Mouse (Mus musculus): ENCODE results near the gene Fbxw11.
"Not testable (repeated sequence)": the region's sequence is repeated elsewhere in the genome, so short reads cannot be mapped to it uniquely, and the experiment has no call there.

Fbxw11 gene

DNA sequence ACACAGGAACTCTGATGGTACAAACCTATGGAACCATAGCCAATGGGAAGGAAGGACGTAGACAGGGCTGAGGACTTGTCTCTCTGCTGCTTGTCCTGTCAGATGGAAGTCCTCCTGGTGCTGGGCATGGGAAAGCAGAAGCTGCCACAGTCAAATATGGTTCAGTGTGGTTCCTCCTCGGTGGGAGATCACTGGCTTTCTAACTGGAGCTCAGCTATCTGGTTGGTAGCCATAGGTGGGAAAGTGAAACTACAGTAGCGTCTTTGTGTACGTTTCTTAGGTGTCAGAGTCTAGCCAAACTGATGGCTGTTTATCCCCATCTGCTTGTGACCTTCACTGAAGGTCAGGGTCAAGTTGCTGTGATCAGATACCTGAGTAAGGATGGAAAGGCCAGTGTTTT, 29.0 kb downstream of the Fbxw11 start:
- no peak for DNase-seq (ENCODE audit: low read depth, low spot score)

DNA sequence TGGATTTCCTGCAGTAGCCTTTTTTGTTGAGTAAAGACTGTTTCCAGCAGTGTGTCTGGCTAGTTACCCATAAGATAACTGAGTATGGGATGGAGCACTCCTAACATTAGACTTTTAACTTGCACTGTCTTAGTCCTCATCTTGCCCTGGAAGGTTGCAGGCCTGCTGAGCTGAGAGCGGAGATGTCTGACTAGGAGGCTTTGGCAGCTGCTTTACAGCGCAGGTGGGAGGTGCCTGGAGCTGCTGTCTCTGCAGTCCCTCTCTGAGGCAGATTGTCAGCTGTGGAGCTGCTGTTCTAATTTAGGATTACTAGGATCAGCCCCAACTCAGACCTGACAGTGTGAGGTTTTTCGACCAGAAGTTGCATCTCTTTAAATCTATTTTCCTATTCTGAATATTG, 34.3 kb downstream of the Fbxw11 start:
- DNase-seq (ENCODE audit: low read depth, low spot score) = peak; percentile 90

DNA sequence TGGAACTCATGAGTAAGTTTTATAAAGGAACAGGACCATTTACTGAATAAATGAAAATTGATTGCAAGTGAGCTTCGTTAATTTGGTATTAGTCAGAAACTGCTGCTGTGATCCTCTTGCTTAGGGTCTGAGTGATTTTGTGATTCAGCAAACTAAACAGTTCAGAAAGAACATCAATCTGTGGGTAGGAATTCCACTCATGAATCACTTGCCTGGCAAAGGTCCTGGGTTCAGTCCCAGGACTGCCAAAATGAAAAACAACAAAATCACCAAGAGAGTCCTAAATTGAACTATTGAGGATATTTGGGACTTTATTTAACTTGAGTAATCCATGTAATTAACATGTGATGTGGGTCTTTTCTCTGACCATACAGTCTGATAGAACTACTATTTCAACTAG, 35.3 kb downstream of the Fbxw11 start:
- DNase-seq (ENCODE audit: low read depth, low spot score) = peak; percentile 46

DNA sequence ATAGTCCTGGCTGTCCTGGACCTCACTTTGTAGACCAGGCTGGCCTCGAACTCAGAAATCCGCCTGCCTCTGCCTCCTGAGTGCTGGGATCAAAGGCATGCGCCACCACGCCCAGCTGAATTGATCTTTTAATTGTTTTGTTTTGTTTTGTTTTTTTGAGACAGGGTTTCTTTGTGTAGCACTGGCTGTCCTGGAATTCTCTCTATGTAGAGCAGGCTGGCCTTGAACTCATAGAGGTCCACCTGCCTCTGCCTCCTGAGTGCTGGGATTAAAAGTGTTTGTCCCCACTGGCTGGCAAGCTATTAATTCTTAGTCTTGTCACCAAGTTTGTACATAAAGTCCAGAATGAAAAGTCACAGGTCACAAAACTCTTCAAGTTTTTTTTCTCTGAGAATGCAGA, 36.6 kb downstream of the Fbxw11 start:
- DNase-seq (ENCODE audit: low read depth, low spot score) = not testable (repeated sequence)

DNA sequence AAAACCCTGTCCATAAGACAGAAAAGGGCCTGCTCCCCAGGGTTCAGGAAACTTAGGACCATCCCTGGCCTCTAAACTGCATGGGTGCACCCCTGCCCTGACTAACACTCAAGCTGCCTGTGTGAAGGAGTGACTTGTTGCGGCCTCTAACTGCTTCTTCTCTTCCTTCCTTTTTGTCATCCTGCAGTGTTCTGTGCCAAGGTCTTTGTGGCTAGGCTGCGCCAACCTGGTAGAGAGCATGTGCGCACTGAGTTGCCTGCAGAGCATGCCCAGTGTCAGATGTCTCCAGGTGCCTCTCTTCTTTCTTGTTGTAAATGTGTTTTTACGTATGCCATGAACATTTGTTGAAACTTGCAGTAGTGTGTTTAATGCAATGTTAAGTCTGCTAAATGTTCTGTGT, 37.5 kb downstream of the Fbxw11 start:
- peak; percentile 85 for DNase-seq (ENCODE audit: low read depth, low spot score)

DNA sequence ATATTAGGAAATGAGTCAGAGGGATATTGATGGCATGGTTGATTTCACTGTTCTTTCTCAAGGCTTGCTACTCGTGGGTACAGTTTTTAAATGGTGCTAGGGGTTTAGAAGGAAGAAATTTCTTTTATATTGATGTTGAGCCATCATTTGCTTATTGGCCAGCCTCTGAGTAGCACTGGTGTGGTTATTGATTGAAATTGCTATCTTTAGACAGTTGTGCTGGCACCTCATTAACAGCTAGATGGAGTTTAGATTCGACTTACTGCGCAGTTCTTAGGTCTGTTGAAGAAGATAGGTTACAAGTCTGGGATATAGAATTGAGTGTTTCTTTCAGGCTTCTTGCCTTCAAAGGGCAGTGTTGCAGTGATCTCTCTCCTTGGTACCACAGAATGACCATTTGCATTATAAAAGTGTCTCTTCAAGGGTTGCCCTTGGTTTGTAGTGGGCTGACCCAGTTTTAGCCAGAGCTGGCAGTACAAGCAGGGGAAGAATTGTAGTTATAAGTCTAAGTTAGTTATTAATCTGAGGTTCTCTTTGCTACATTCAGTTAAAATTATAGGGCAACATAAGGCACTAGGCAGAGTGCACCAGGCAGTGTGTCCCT, 38.8 kb downstream of the Fbxw11 start:
- no peak for DNase-seq (ENCODE audit: low read depth, low spot score)

DNA sequence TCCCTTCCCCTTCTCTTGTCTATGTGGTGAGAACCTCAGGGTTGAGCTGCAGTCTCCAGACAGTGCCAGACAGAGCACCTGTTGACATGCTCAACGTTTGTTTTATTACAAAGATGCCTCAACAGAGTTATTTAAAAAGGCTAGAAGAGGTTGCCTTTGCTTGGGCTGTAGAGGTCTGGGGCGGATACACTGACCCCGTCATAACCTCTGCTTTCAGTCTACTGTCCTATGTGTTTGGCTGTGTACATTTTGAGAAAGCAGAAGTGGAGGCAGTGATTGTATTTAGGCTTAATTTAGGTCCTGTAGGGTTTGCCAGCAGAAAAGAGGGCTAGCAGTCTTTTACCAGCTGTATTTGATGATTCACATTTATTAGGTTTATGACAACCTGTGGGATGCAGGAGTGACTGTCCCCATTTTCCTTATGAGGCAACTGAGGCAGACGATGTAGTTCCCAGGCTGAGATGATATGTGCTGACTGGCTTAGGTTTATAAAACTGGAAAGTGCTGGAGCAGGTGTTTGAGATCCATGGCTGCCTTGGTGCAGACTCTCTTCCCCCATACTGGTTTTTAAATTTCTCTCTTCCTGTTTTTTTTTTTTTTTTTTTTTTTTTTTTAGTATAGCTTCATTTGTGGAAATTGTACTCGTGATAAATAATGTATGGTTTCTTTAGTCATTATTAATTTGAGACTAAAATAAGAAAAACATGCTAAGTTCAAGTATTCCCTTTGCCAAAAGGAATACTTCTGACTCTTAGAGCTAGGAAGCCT, 40.0 kb downstream of the Fbxw11 start:
- DNase-seq (ENCODE audit: low read depth, low spot score) = peak; percentile 24

DNA sequence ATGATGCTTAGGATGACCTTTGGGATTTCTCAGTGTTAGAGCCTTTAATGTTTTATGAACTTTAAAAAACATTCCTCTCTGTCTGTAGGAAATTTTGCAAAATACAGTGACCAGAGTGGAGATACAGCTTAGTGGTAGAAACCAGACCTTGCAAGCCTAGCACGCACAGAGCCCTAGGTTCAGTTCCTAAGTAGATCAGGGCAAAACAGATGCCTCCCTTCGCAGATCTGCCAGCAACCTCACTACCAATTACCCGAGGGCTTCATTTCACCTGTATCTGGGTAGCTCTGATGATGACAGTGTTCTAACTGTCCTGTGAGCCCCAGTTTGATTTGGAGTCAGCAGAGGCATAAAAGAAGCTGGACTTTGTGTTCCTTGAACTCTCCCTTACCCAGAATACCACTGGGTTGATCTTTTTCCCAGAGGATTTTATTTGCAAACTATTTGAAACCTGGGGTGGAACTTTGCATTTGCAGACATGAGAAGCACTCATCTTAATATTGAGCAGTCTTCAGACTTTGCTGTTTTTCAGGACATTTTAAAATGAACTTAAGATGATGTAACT, 42.2 kb downstream of the Fbxw11 start:
- DNase-seq (ENCODE audit: low read depth, low spot score) = peak; percentile 61

DNA sequence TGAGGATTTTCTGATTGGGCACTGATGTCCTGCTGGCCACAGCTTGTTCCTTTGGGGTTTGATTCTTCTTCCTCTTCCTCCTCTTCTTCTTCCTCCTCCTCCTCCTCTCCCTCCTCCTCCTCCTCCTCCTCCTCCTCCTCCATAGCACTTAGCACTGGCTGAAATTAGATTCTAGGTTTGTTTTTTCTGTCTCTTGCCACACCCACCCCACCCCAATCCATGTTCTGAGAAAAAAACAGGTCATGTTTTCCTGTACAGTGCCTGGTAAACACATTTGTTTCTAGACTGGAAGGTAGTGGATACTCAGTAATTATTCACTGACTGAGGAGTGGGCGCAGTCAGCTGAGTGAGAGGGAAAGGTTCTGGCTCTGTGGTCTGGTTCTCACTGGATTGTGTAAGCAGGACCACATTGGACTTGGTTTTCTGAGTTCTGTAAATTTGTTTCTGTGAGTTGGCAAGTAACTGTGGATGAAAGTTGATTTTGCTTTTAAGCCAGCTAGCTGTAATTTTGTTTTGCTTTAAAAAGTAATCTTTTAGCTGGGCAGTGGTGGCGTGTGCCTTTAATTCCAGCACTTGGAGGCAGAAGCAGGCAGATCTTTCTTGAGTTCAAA, 45.8 kb downstream of the Fbxw11 start:
- no peak for DNase-seq (ENCODE audit: low read depth, low spot score)

DNA sequence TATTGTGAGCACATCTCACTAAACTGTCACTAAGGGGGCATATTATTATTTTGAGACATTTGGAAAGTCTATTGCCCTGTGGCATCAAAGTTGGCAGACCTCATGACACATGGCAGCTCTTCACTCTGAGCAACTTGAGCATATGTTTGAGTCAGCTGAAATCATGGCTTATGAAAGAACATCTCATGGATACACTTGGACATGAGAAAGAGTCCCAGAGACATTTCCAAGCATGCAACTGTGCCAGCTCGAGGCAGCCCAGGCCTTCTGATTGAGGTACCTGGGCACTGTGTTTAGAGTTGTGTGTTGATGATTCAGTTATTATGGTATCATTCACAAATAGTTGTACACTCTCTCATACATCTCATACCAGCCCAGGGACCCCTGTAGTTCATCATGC, 47.0 kb downstream of the Fbxw11 start:
- peak; percentile 65 for DNase-seq (ENCODE audit: low read depth, low spot score)

DNA sequence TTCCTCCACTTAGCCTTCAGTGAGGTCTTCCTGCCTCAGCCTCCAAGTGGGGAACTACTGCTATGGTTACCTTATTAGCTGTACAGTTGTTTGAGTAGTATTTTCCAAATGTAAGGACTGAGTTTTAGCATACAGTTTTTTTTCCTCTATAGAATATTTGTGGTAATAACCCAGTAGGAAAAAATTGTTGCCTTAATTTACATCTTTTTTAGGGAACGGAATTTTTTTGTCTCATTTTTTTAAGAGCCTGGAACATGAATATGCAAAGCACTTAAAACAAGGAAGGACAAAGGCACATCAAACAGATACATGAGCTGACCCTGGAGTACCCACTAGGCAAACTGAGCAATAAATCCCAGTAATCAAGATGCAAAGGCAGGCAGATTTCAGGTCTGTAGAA, 50.3 kb downstream of the Fbxw11 start:
- no peak for DNase-seq (ENCODE audit: low read depth, low spot score)

DNA sequence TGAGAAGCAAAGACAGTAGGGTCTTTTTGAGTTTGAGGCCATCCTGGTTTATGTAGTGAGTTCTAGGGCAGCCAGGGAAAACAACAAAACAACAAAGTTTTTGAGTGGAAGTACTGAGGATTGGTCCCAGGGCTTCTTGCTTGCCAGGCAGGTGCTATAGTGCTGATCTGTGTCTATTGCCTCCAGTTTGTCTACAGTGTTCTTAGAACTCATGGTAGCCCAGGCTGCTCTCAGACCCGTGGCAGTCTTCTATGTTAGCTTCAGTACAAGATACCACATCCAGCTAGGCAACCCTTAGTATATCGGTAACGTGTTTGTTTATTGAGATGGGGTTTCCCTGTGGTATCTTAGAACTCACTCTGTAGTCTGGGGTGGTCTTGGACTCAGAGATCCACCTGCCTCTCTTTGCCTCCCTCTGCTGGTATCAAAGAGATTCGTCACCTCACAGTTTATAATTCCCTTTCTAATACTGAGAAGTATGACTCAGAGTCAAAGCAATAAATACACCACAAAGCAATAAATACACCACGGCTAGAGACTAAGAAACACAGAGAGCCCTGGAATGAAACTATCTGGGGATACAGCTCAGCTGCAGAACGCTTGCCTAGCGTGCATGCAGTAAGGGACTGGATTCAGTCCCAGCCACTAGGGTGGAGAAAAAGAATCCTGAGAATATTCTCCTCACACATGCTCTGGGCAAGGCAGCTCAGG, 51.1 kb downstream of the Fbxw11 start:
- peak; percentile 69 for DNase-seq (ENCODE audit: low read depth, low spot score)

DNA sequence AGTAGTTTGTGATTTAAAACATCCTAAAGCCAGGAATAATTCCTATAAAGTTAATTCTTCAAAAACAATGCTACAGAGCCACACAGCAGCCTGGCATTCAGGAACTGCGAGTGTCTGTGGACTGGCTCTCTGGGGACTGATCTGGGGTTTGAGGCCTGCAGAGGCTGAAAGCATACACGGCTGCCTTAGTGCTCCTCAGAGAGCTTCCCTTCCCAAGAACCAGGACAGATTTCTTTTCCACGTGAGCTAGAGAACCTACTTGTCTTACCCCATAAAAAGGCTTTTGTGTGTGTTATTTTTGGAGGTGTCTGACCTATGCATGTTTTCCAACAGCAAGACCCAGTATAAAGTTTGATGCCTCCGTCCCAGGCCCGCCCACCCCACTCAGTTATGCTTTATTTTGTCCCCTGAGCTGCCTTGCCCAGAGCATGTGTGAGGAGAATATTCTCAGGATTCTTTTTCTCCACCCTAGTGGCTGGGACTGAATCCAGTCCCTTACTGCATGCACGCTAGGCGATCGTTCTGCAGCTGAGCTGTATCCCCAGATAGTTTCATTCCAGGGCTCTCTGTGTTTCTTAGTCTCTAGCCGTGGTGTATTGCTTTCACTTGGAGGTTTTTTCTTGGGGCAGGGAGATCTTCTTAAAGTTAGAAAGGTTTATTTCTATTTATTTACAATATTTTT, 51.9 kb downstream of the Fbxw11 start:
- DNase-seq (ENCODE audit: low read depth, low spot score) = not testable (repeated sequence)

DNA sequence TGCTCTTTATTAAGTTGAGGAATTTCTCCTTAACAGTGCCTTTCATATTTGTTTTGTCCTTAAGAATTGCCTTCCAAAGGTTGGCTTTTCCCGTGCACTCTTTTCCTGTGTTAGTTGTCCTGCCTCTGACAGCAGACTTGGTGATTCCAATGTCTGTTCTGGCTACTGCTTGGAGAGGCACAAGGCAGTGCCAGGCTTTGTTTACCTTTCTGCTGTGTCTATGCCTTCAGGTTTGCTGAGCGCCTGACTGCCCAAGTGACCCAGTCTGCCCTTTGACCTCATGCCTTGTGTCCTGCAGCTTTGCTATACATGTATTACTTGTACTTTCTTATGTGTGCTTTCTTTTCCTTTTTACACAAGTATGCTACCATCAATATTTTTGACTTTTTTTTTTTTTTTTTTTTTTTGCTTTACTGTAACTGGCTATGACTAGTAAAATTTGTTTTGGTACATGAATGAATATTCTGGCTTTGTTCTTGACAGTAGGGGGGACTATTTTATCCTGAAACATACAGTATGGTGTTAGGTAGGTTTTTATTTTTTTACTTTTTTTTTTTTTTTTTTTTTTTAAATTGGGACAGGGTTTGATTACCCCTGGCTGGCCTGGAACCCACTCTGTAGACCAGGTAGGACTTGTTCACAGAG, 54.0 kb downstream of the Fbxw11 start:
- no peak for DNase-seq (ENCODE audit: low read depth, low spot score)

DNA sequence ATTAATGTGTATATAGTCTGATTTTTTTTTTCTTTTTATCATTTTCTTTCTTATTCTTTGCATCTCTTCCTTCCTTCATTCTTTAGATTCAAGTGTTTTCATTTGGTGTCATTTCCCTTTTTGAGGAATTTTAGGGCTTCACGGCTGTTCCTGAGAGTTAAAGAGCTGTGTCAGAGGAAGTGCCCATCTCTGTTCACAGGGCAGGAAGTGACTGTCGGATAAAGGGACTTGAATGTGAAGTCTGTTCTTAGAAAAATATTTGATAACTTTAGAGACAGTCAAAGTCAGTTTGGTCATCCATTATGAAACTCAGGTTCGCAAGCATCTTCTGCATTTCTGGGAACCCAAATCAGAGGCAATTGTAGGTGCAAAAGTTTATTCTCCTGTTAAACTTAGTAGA, 55.2 kb downstream of the Fbxw11 start:
- DNase-seq (ENCODE audit: low read depth, low spot score) = no peak

DNA sequence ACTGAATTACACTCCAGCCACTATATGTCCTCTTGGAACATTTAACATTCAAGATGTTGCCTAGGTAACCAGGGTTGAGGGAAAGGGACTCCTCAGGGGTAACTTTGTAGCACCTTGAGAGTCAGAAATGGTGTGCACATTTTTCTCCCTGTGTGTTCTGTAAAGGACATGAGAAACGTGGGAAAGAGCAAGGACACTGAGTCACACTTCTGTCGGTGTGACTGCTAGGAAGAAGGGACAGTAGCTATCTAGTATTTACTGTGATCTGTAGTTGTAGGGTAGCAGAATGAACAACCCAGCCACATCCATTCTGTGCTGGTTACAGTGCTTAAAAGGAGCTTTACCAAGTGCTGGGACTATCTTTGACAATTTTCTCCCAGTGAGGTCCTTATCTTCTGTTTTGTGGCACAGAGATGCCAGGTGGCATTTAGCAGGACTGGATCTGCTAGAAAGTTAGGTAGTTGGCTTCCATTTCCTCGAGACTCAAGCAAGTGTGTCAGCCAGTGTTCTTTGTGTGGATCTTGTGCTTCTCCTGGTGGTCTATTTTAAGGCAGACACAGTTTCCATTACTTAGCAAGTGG, 57.5 kb downstream of the Fbxw11 start:
- no peak for DNase-seq (ENCODE audit: low read depth, low spot score)

DNA sequence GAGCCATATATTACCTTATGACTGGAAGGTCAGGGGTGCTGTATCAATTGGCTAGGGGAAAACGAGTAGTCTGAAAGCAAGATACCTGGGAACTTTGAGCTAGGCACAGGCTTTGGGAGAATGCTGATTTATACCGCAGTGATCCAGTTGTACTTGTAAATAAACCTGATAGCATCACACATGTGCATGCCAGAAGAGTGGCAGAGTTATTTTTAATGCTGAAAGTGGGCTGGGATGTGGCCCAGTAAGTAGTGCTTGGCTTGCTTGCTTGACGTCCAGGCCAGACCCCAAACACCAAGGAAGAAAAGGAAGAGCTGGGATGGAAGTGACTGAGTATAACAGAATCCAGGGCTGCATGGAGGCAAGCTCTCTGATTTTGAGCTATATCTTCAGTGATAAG, 59.0 kb downstream of the Fbxw11 start:
- no peak for DNase-seq (ENCODE audit: low read depth, low spot score)

DNA sequence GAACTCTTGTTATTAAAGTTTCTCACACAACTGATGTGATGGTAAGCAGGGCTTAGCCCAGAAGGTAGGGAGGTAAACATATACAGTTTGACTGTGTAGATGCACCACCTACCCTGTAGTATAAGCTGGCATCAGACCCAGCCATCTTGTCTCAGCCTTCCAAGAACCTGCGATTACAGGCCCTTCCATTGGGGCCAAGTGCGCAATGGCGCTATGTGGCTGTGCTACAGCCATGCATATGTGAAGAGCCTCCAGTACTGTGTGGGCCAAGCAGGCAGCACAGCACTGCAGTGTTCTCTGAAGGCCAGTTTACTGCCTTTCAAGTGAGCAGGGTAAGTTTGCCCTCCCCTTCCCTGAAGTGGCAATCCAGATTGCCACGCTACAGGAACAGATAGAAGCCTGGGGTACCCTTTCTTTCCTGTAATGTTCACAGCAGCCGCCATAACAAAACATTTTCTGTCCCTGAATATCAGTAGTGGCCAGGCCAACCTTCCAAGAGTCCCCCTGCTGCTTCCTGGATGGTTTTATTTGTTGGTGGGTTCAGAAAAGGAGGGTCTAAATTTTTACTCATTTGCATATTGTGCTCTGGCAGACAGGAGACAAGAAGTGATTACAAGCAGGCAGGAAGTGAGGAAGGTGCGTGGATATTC, 61.8 kb downstream of the Fbxw11 start:
- no peak for DNase-seq (ENCODE audit: low read depth, low spot score)

DNA sequence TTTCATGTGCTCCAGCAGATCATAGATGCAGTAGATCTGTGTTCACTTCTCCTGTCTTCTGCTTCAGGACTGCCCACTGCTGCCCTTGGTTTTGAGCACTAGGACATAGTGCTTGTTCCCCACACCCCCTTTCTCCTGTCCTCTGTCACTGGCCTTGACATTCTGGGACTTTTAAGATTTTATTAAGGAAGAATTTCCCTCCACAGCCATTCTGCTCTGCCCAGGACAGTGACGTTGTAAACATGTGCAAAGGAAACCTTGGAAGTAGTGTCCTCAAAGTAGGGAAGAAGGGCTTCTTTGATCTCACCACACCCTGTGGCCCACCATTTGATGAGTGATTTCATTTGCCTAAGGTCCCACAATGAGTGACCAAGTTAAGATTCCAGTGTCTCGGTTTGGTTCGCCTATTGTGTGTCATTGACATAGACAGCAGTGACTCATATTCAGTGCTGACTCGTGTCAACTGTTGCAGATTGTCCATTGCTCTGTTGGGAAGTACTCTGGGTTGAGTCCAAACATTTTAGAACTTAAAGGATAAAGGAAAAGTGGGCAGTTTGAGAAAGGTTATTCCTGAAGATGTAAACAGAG, 64.0 kb downstream of the Fbxw11 start:
- DNase-seq (ENCODE audit: low read depth, low spot score) = no peak

DNA sequence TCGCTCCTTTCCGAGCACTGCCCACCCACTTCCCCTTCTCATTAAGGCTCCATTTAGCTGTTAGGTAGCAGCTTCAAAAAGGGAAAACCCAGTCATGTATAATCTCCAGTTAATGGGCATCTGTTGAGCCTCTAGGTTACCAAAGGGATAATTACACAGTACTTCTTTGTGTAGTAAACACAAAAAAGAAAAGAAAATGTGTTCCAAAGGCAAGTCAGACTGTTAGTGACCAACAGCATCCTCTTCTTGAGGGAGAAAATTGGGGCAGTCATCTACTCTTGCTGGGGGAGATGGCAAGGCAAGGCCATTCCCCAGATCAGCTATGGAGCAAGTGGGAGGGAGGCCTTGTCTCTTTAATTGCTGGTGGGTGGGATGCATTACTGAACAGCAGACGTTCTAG, 65.0 kb downstream of the Fbxw11 start:
- DNase-seq (ENCODE audit: low read depth, low spot score) = no peak

Measured in brain, adult 2 months (tissue).